In genomic region chr19:6278439-6279073, GRCm38 (mm10) we compare ENCODE assay signal across 8 mouse cellular contexts. TPM values are rescaled to one million over a fixed set of nuclear protein-coding genes. Genes with fewer than 3 reads are reported as not detected.
A peak's percentile ranks its signal among the peaks of the same experiment; 100 is the strongest.
DNase-seq lines count a peak whose midpoint lies in the region; ATAC-seq lines count a peak whose summit lies in the region.

No protein-coding gene starts in this region.

- H3K27me3 ChIP-seq in heart, embryonic 10.5 days (ENCODE audit: insufficient read depth, poor library complexity, severe bottlenecking), result no peaks in the 10 kb centered on the region
- no peaks in the 10 kb centered on the region for H3K27me3 ChIP-seq in intestine, embryonic 15.5 days (replicated peaks)
- no peaks in the 10 kb centered on the region for H3K27me3 ChIP-seq in midbrain, embryonic 13.5 days

- H3K4me3 ChIP-seq in heart, embryonic 10.5 days, result peak overlapping the region; percentile 89
- H3K4me3 ChIP-seq in brown adipose tissue, adult 24 weeks (ENCODE audit: insufficient read depth, low read depth, low read length), result peak overlapping the region; percentile 96
- H3K4me3 ChIP-seq in intestine, embryonic 15.5 days (replicated peaks), result peak overlapping the region; percentile 74
- H3K4me3 ChIP-seq in midbrain, embryonic 13.5 days (replicated peaks), result peak overlapping the region; percentile 81

- H3K4me2 ChIP-seq in intestine, embryonic 15.5 days (replicated peaks), result peak overlapping the region; percentile 80
- peak overlapping the region; percentile 81 for H3K4me2 ChIP-seq in midbrain, embryonic 13.5 days (replicated peaks)

- H3K9me3 ChIP-seq in heart, embryonic 10.5 days, result no peaks in the 10 kb centered on the region
- no peaks in the 10 kb centered on the region for H3K9me3 ChIP-seq in intestine, embryonic 15.5 days
- no peaks in the 10 kb centered on the region for H3K9me3 ChIP-seq in midbrain, embryonic 13.5 days

- H3K27ac ChIP-seq in heart, embryonic 10.5 days, result peak overlapping the region; percentile 91
- peak overlapping the region; percentile 94 for H3K27ac ChIP-seq in brown adipose tissue, adult 24 weeks (replicated peaks; ENCODE audit: low read depth, low read length)
- H3K27ac ChIP-seq in intestine, embryonic 15.5 days, result peak overlapping the region; percentile 68
- H3K27ac ChIP-seq in midbrain, embryonic 13.5 days, result no peak overlapping the region

- peaks cover 64% of the 10 kb centered on the region for H3K4me1 ChIP-seq in heart, embryonic 10.5 days
- H3K4me1 ChIP-seq in brown adipose tissue, adult 24 weeks (ENCODE audit: control insufficient read depth, insufficient read depth, insufficient read length, low read length), result peaks cover 23% of the 10 kb centered on the region; the same call in 1 of the 2 replicates
- peaks cover 44% of the 10 kb centered on the region for H3K4me1 ChIP-seq in intestine, embryonic 15.5 days (replicated peaks)
- H3K4me1 ChIP-seq in midbrain, embryonic 13.5 days (replicated peaks), result peaks cover 47% of the 10 kb centered on the region

- 27% methylated on average over 6 of the region's 6 CpGs for WGBS in heart, embryonic 10.5 days
- WGBS in intestine, embryonic 15.5 days, result 28% methylated on average over 6 of the region's 6 CpGs
- WGBS in midbrain, embryonic 13.5 days, result 48% methylated on average over 6 of the region's 6 CpGs

- DNase-seq in heart, embryonic 10.5 days (ENCODE audit: low spot score), result no peak
- DNase-seq in heart, adult 9 months (ENCODE audit: low spot score in 2 of 2), result no peak
- DNase-seq in right cerebral cortex, postnatal 14 days, result no peak
- DNase-seq in Muller cell, postnatal 12 days (ENCODE audit: inconsistent ontology term), result no peak
- no peak for DNase-seq in left cerebral cortex, adult 18-20 months (ENCODE audit: low spot score in 2 of 2)

- ATAC-seq in intestine, embryonic 15.5 days, result no peak
- ATAC-seq in midbrain, embryonic 13.5 days, result no peak

- H3K9ac ChIP-seq in intestine, embryonic 15.5 days, result peak overlapping the region; percentile 78
- peak overlapping the region; percentile 89 for H3K9ac ChIP-seq in midbrain, embryonic 13.5 days (replicated peaks)

- H3K36me3 ChIP-seq in heart, embryonic 10.5 days, result peaks cover 44% of the 10 kb centered on the region
- H3K36me3 ChIP-seq in intestine, embryonic 15.5 days, result peaks cover 10% of the 10 kb centered on the region; the same call in 1 of the 2 replicates
- peaks cover 34% of the 10 kb centered on the region for H3K36me3 ChIP-seq in midbrain, embryonic 13.5 days

RNA-seq across cellular contexts. Expression of gene Ehd1, which starts 2.0 kb away (rescaled TPM):
- polyA plus RNA-seq in heart, embryonic 10.5 days (2016; fragmentation: Nextera tagmentation; extraction: Ambion mirVana), result 89.6 and 101 TPM in 2 replicates
- 39.6 and 42.8 TPM in 2 replicates for polyA plus RNA-seq in brown adipose tissue, adult 24 weeks (2012; ENCODE audit: insufficient read depth, insufficient read length, missing spikeins)
- 88.8 and 115 TPM in 2 replicates for polyA plus RNA-seq in intestine, embryonic 15.5 days (2015; fragmentation: Nextera tagmentation; extraction: Ambion mirVana)
- polyA plus RNA-seq in midbrain, embryonic 13.5 days (2015; fragmentation: Nextera tagmentation; extraction: Ambion mirVana), result 89.7 and 93.8 TPM in 2 replicates
- 10 to 100 TPM; 36.8 to 39.0 TPM for total RNA-seq in left cerebral cortex, adult 18-20 months (2021)

RNA-seq across cellular contexts. Expression of gene Cdc42bpg, which starts 27.7 kb away (rescaled TPM):
- 0.33 and 0.38 TPM in 2 replicates for polyA plus RNA-seq in heart, embryonic 10.5 days (2016; fragmentation: Nextera tagmentation; extraction: Ambion mirVana)
- 2.5 and 2.8 TPM in 2 replicates for polyA plus RNA-seq in brown adipose tissue, adult 24 weeks (2012; ENCODE audit: insufficient read depth, insufficient read length, missing spikeins)
- polyA plus RNA-seq in intestine, embryonic 15.5 days (2015; fragmentation: Nextera tagmentation; extraction: Ambion mirVana), result 1.0 and 1.4 TPM in 2 replicates
- polyA plus RNA-seq in midbrain, embryonic 13.5 days (2015; fragmentation: Nextera tagmentation; extraction: Ambion mirVana), result 0.39 and 0.46 TPM in 2 replicates
- total RNA-seq in left cerebral cortex, adult 18-20 months (2021), result 1 to 10 TPM; 4.2 to 4.8 TPM

RNA-seq across cellular contexts. Expression of gene Atg2a, which starts 37.1 kb away (rescaled TPM):
- 10.8 and 11.6 TPM in 2 replicates for polyA plus RNA-seq in heart, embryonic 10.5 days (2016; fragmentation: Nextera tagmentation; extraction: Ambion mirVana)
- 9.6 and 9.9 TPM in 2 replicates for polyA plus RNA-seq in brown adipose tissue, adult 24 weeks (2012; ENCODE audit: insufficient read depth, insufficient read length, missing spikeins)
- polyA plus RNA-seq in intestine, embryonic 15.5 days (2015; fragmentation: Nextera tagmentation; extraction: Ambion mirVana), result 6.9 and 8.7 TPM in 2 replicates
- 11.4 and 12.4 TPM in 2 replicates for polyA plus RNA-seq in midbrain, embryonic 13.5 days (2015; fragmentation: Nextera tagmentation; extraction: Ambion mirVana)
- total RNA-seq in left cerebral cortex, adult 18-20 months (2021), result 10 to 100 TPM; 31.5 to 33.9 TPM

RNA-seq across cellular contexts. Expression of gene Ppp2r5b, which starts 42.9 kb away (rescaled TPM):
- polyA plus RNA-seq in heart, embryonic 10.5 days (2016; fragmentation: Nextera tagmentation; extraction: Ambion mirVana), result 21.2 and 25.7 TPM in 2 replicates
- 33.0 and 41.3 TPM in 2 replicates for polyA plus RNA-seq in brown adipose tissue, adult 24 weeks (2012; ENCODE audit: insufficient read depth, insufficient read length, missing spikeins)
- polyA plus RNA-seq in intestine, embryonic 15.5 days (2015; fragmentation: Nextera tagmentation; extraction: Ambion mirVana), result 21.2 and 22.3 TPM in 2 replicates
- 78.4 and 84.8 TPM in 2 replicates for polyA plus RNA-seq in midbrain, embryonic 13.5 days (2015; fragmentation: Nextera tagmentation; extraction: Ambion mirVana)
- 100 to 1,000 TPM; 152 to 158 TPM for total RNA-seq in left cerebral cortex, adult 18-20 months (2021)

RNA-seq across cellular contexts. Expression of gene Gpha2, which starts 52.4 kb away (rescaled TPM):
- 0.24 TPM in 1 of 2 replicates, not detected in the other for polyA plus RNA-seq in heart, embryonic 10.5 days (2016; fragmentation: Nextera tagmentation; extraction: Ambion mirVana)
- polyA plus RNA-seq in brown adipose tissue, adult 24 weeks (2012; ENCODE audit: insufficient read depth, insufficient read length, missing spikeins), result not detected in 2 replicates
- 0.39 and 0.41 TPM in 2 replicates for polyA plus RNA-seq in intestine, embryonic 15.5 days (2015; fragmentation: Nextera tagmentation; extraction: Ambion mirVana)
- polyA plus RNA-seq in midbrain, embryonic 13.5 days (2015; fragmentation: Nextera tagmentation; extraction: Ambion mirVana), result not detected in 2 replicates
- total RNA-seq in left cerebral cortex, adult 18-20 months (2021), result not detected
